8 mouse cellular contexts compared by ENCODE assay signal in genomic region chr9:98296383-98297201, GRCm38 (mm10). TPM values are rescaled to one million over a fixed set of nuclear protein-coding genes. Genes with fewer than 3 reads are reported as not detected.
DNase-seq lines count a peak whose midpoint lies in the region; ATAC-seq and TF ChIP-seq lines count a peak whose summit lies in the region.

No protein-coding gene starts in this region.

- DNase-seq in B cell, adult 2 months: peak; percentile 90 to 92
- peak; percentile 92 for DNase-seq in brain, embryonic 14.5 days (ENCODE audit: low read depth)
- peak; percentile 92 for DNase-seq in liver, adult 2 months (ENCODE audit: extremely low read depth, low read depth, low spot score)
- DNase-seq in splenic B cell, adult 2 months (ENCODE audit: low read depth, low spot score): peak; percentile 95

- peak overlapping the region; percentile 70 for H3K4me3 ChIP-seq in erythroblast, embryonic 14.5 days (replicated peaks)
- H3K4me3 ChIP-seq in heart, embryonic 11.5 days (ENCODE audit: low read depth, low read length): peak overlapping the region; percentile 59
- peak overlapping the region; percentile 71 for H3K4me3 ChIP-seq in kidney, embryonic 16.5 days (ENCODE audit: low read length)
- peak overlapping the region; percentile 62 for H3K4me3 ChIP-seq in liver, adult 2 months (ENCODE audit: insufficient read depth, low read depth, low read length)
- peak overlapping the region; percentile 28 for H3K4me3 ChIP-seq in myocyte

- H3K9me3 ChIP-seq in erythroblast, embryonic 14.5 days (ENCODE audit: control insufficient read depth, low read length): no peaks in the 10 kb centered on the region
- H3K9me3 ChIP-seq in heart, embryonic 11.5 days (replicated peaks; ENCODE audit: control insufficient read depth, low read length): no peaks in the 10 kb centered on the region
- H3K9me3 ChIP-seq in kidney, embryonic 16.5 days (ENCODE audit: low read length): no peaks in the 10 kb centered on the region

- H3ac ChIP-seq in myocyte (ENCODE audit: control insufficient read depth, insufficient read length): peak overlapping the region; percentile 24

- H3K27ac ChIP-seq in heart, embryonic 11.5 days (ENCODE audit: low read depth, low read length): peak overlapping the region; percentile 80
- H3K27ac ChIP-seq in kidney, embryonic 16.5 days (ENCODE audit: low read length): peak overlapping the region; percentile 81
- peak overlapping the region; percentile 80 for H3K27ac ChIP-seq in liver, adult 2 months (replicated peaks; ENCODE audit: insufficient read depth, low read depth, low read length)

- 2% methylated on average over 56 of the region's 56 CpGs for WGBS in heart, embryonic 11.5 days (ENCODE audit: insufficient replicate concordance)
- WGBS in kidney, embryonic 16.5 days: 1% methylated on average over 56 of the region's 56 CpGs
- WGBS in liver, adult 2 months: under 1% methylated on average over 56 of the region's 56 CpGs

- peak overlapping the region; percentile 75 for H3K9ac ChIP-seq in heart, embryonic 11.5 days (ENCODE audit: low read depth, low read length)
- H3K9ac ChIP-seq in kidney, embryonic 16.5 days (replicated peaks; ENCODE audit: low read length): peak overlapping the region; percentile 68
- peak overlapping the region; percentile 78 for H3K9ac ChIP-seq in liver, adult 2 months (ENCODE audit: low read depth, low read length)

- H3K27me3 ChIP-seq in erythroblast, embryonic 14.5 days (ENCODE audit: control insufficient read depth): peaks cover 19% of the 10 kb centered on the region
- H3K27me3 ChIP-seq in heart, embryonic 11.5 days (ENCODE audit: control insufficient read depth, insufficient read depth, low read length): no peaks in the 10 kb centered on the region
- no peaks in the 10 kb centered on the region for H3K27me3 ChIP-seq in kidney, embryonic 16.5 days (ENCODE audit: insufficient read depth, low read length)
- H3K27me3 ChIP-seq in liver, adult 2 months (ENCODE audit: control insufficient read depth, insufficient read depth, low read length): no peaks in the 10 kb centered on the region
- no peaks in the 10 kb centered on the region for H3K27me3 ChIP-seq in myocyte (ENCODE audit: control insufficient read depth, insufficient read depth, insufficient read length)
- no peaks in the 10 kb centered on the region for H3K27me3 ChIP-seq in splenic B cell, adult 2 months (ENCODE audit: control insufficient read depth, insufficient read depth, low read length, poor library complexity, severe bottlenecking)

- H3K79me2 ChIP-seq in liver, adult 2 months (ENCODE audit: control insufficient read depth, insufficient read depth, low read length): peaks cover 3% of the 10 kb centered on the region; the same call in 1 of the 2 replicates
- no peaks in the 10 kb centered on the region for H3K79me2 ChIP-seq in myocyte (ENCODE audit: control insufficient read depth, insufficient read depth)

- H3K4me2 ChIP-seq in heart, embryonic 11.5 days: peak overlapping the region; percentile 87
- peak overlapping the region; percentile 78 for H3K4me2 ChIP-seq in kidney, embryonic 16.5 days (replicated peaks; ENCODE audit: low read depth, low read length)
- H3K4me2 ChIP-seq in myocyte (ENCODE audit: low read depth): peak overlapping the region; percentile 74

- TF ChIP-seq CTCF in brain, embryonic 14.5 days (IDR thresholded peaks at IDR 0.05; ENCODE audit: borderline replicate concordance, extremely low read depth, insufficient read depth, insufficient read length): no peak
- no peak for TF ChIP-seq CTCF in liver, adult 2 months (IDR thresholded peaks at IDR 0.05; ENCODE audit: low read depth, low read length)

- H3K4me1 ChIP-seq in erythroblast, embryonic 14.5 days (ENCODE audit: control insufficient read depth): peaks cover 56% of the 10 kb centered on the region
- H3K4me1 ChIP-seq in heart, embryonic 11.5 days (ENCODE audit: control insufficient read depth, insufficient read depth, low read length): peaks cover 5% of the 10 kb centered on the region; the same call in 1 of the 2 replicates
- peaks cover 25% of the 10 kb centered on the region for H3K4me1 ChIP-seq in kidney, embryonic 16.5 days (ENCODE audit: insufficient read depth, low read length)
- H3K4me1 ChIP-seq in liver, adult 2 months (ENCODE audit: control insufficient read depth, insufficient read depth, low read length): peaks cover 5% of the 10 kb centered on the region; the same call in 1 of the 2 replicates

- ATAC-seq in heart, embryonic 11.5 days (replicated peaks; ENCODE audit: insufficient number of reproducible peaks, low FRiP score, low TSS enrichment): peak; percentile 84
- peak; percentile 83 for ATAC-seq in kidney, embryonic 16.5 days (ENCODE audit: low FRiP score, low TSS enrichment)

- TF ChIP-seq POLR2A in brain, embryonic 14.5 days (IDR thresholded peaks at IDR 0.05; ENCODE audit: borderline replicate concordance, extremely low read depth, insufficient read depth, insufficient read length, poor library complexity, severe bottlenecking): no peak
- 0 out of 2 replicates have a peak, but pooled peaks have one; percentile 49 for TF ChIP-seq POLR2A in liver, adult 2 months (IDR thresholded peaks at IDR 0.05; ENCODE audit: extremely low read depth, insufficient read depth, low read length)
- TF ChIP-seq POLR2A in myocyte (IDR thresholded peaks at IDR 0.05; ENCODE audit: insufficient read length, low read depth): peak; percentile 50

- H3K36me3 ChIP-seq in erythroblast, embryonic 14.5 days (ENCODE audit: control insufficient read depth): peaks cover 37% of the 10 kb centered on the region
- no peaks in the 10 kb centered on the region for H3K36me3 ChIP-seq in heart, embryonic 11.5 days (ENCODE audit: control insufficient read depth, insufficient read depth, low read length)
- H3K36me3 ChIP-seq in kidney, embryonic 16.5 days (ENCODE audit: insufficient read depth, low read length): no peaks in the 10 kb centered on the region
- no peaks in the 10 kb centered on the region for H3K36me3 ChIP-seq in liver, adult 2 months (ENCODE audit: control insufficient read depth, insufficient read depth, low read length)
- H3K36me3 ChIP-seq in myocyte (ENCODE audit: control insufficient read depth, insufficient read depth): no peaks in the 10 kb centered on the region
- H3K36me3 ChIP-seq in splenic B cell, adult 2 months (ENCODE audit: control insufficient read depth, insufficient read depth, low read length, poor library complexity, severe bottlenecking): no peaks in the 10 kb centered on the region

TF ChIP-seq in myocyte, 11 proteins besides CTCF, POLR2A, EP300 and RAD21:
- peak; percentile 41 for TF ChIP-seq POLR2AphosphoS2 (IDR thresholded peaks at IDR 0.05; ENCODE audit: insufficient read length, low read depth)
- peak; percentile 55 for TF ChIP-seq USF1 (IDR thresholded peaks at IDR 0.05; ENCODE audit: low read depth)
- TF ChIP-seq MAX (IDR thresholded peaks at IDR 0.05; ENCODE audit: low read depth): no peak

RNA-seq across cellular contexts. Expression of gene Nmnat3, which starts 9.4 kb away (rescaled TPM):
- polyA plus RNA-seq in brain, embryonic 14.5 days (2012; rRNA removed): 1.1 and 1.7 TPM in 2 replicates
- polyA plus RNA-seq in erythroblast, embryonic 14.5 days (2012): 7.2 and 9.6 TPM in 2 replicates
- 9.7 and 10.3 TPM in 2 replicates for polyA plus RNA-seq in heart, embryonic 11.5 days (2014; fragmentation: Nextera tagmentation; extraction: Ambion mirVana)
- polyA plus RNA-seq in kidney, embryonic 16.5 days (2015; fragmentation: Nextera tagmentation; extraction: Ambion mirVana): 12.2 and 12.4 TPM in 2 replicates
- total RNA-seq in liver, adult 2 months (2014; rRNA removed): 8.5 and 9.2 TPM in 2 replicates
- polyA plus RNA-seq in liver, adult 2 months (2012; rRNA removed): 10.7 and 11.1 TPM in 2 replicates
- polyA plus RNA-seq in myocyte (2012; fragmentation: generic; extraction: Trizol): 1.3 TPM

Comparison
In these comparisons a context has a peak if more than half of its experiments do, and no peak if none do; other contexts are left out.
1. Peak in every context shown above with its lines: DNase-seq, ATAC-seq, H3K4me3 ChIP-seq and H3K27ac ChIP-seq.